Mouse (Mus musculus) ZHBTc4 (cell line): ENCODE measurements at regions not wholly inside any gene's neighbourhood (a gene's known extent, or its start where the extent isn't known, plus 50 kb on each side); places are given as distances from the start of the nearest gene placed in this dataset.

ENCODE experiments used
- DNase-seq: peaks from one replicate; pipeline ENCODE4 v3.0.0-alpha.2; 2011; ENCODE audit warnings: low read depth, low spot score

GRCm38 (mm10) chr8:128223092-128223491 is 135.3 kb upstream of the Nrp1 start:
- no peak for DNase-seq

DNA sequence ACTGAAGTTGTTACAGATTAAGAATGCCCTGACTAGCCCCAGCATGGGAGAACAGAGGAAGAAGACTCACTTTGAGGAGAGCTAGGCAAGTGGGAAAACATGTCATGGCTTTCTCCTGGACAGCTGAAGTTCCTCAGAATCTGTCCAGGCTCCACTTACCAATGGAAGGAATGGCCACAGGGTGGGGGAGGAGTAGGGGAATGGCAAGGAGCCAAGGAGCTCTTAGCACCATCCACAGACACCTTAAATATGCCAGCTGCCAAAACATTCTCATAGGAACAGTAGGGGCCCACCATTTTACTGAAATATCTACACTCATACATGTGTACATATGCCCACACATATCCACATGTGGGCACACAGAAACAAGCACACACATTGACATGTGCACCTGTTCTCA is 134.9 kb upstream of the Nrp1 start:
- DNase-seq = no peak

- no peak for DNase-seq
Measured at GRCm38 (mm10) chr8:128225123-128225522, 133.3 kb upstream of the Nrp1 start.

GRCm38 (mm10) chr8:128235071-128235470 is 123.3 kb upstream of the Nrp1 start:
- DNase-seq = no peak

DNA sequence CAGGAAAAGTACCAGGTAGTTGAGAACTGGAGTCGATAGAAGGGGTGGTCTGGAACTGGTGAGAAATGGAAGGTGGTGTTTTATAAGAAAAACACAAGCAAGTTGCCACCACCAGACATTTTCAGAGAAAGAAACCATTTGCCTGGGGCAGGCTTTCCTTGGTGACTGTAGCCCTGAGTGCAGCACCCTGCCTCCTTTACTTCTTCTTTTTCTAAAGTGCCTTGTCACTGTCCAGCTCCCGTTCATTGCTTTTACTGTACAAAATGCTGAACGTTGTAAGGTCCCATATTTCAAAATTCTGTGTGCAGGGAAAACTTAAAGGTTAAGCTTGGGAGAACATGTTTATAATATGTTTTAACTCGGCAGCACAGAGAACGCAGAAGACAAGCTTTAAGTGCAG is 122.9 kb upstream of the Nrp1 start:
- DNase-seq = no peak

DNA sequence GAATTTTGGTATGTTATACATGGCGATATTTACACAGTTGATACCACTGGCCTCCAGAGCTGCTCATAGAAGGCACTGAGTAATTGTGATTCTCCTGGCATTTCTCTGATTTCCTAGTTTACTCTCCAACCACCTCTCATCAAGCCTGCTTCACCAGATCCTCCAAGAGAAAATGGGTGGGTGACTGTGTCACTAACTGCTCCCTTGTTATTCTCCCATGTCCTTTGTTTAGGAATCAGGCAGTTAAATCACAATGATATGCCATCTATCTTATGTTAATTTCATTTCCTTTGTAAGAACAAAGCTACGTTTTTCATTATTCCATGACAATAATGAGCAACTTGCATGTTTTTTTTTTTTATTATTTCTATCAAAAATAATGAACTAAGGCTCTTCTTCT is 122.3 kb upstream of the Nrp1 start:
- peak; percentile 58 for DNase-seq

GRCm38 (mm10) chr8:128238948-128239347 is 119.5 kb upstream of the Nrp1 start:
- DNase-seq = no peak

DNA sequence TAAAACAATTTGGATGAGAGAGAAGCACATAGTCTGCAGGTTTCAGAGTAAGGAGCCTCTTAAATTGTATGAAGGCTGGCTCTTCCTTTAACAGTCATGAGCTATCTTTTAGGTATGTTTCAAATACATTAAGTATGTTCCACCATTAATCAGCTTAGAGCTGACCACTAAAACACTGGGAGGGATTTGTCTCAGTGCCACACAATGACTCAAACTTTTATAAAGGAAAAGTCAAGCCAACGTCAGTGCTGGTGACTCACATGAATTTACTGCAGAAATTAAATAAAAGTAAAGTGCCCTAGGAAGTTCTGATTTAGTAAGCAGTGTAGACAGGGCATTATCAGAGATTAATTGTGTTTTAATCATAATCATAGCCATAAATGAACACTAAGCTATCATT is 118.6 kb upstream of the Nrp1 start:
- DNase-seq = no peak

GRCm38 (mm10) chr8:128241200-128241599 is 117.2 kb upstream of the Nrp1 start:
- no peak for DNase-seq

DNA sequence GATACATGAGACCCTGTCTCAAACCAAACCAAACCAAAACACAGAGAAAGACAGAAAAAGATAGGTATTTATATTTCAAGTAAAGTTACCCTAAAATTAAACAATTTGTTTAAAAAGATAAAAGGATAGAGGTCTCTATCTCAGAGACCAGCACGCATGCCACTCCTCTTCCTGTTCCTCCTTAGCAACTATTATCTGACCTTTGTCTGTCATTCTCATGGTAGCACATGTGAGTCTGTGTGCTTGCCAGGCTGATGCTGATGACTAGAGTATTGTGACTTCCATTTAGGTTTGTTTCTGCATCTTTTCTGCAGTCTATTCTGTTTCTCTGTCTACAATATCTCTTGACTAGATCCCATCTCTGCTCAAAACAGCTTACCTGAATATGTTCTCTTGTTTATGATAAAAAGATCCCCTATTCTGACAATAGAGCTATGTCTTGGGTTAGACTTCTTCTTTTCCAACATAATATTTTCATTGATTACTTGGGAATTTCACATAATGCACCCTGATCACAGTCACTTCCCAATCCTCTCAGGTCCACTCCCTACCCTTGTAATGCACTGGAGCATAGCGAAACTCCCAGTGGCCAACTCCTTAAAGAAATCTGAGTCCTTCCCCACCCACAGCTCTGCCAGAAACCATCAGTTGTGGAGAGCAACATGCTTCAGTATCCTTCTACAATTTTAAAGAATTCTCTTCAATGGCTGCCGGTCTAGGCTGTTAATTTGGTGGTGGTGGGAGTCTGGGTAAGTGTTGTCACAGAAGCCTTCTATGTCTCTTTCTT is 115.7 kb upstream of the Nrp1 start:
- DNase-seq = no peak

- DNase-seq = no peak
Measured at GRCm38 (mm10) chr8:128251723-128252122, 106.7 kb upstream of the Nrp1 start.

DNA sequence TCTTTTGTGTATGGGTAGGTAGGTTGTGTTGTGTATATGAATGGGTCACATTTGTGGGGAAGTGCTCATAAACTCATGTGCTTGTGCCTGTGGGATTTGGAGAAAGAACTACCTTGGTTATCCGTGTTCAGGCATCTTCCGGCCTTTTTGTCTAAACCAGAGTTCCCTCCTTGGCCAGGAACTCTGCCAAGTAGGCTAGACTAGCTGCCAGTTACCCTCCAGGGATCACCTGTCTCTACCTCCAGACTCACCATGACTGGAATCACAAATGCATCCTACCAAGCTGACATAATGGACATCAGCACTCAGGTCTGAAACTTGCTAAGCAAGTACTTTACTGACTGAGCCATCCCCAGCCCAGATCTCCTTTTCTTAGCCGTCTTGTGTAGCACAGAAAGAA is 97.6 kb upstream of the Nrp1 start:
- no peak for DNase-seq

DNA sequence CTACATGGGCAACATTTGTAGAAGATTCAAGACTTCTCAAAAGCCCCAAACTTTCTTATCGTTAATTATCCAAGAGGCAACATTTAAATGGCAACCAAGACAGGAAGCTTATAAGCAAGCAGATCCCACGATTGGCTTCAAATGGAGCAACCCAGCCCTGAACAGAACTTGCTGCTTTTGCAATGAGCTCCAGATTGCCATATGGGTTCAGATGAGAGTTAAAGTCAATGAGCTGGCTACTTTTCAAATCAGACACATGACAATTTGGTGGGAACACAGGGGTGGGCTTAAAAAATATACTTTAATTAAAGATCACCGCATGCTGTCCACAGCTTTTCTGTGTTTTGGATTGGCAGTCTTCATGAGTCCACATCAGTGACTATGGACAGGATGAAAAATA is 97.0 kb upstream of the Nrp1 start:
- DNase-seq = no peak

- no peak for DNase-seq
Measured at GRCm38 (mm10) chr8:128263251-128263947, 95.0 kb upstream of the Nrp1 start.

GRCm38 (mm10) chr8:128267261-128267660 is 91.1 kb upstream of the Nrp1 start:
- DNase-seq = no peak

DNA sequence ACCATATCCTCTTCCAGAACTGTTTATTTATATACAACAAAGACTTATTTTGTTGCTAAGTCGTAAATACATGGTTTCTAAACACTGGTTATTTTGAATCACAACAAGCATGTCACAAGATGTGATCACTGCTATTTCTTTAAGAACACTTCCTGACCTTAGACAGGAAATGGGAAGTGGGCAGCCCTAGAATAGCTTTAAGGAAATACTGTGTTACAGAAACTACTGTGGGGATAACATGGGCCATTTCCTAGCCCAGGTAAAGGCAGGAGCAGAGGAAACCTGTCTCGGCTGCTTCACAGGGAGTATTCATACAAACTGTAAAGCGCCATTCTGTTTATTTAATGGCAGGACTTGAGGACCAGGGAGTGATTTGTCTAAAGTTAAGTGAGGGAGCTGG is 90.4 kb upstream of the Nrp1 start:
- no peak for DNase-seq

GRCm38 (mm10) chr8:128269546-128269945 is 88.9 kb upstream of the Nrp1 start:
- DNase-seq = no peak

GRCm38 (mm10) chr8:128272866-128273344 is 85.5 kb upstream of the Nrp1 start:
- peak; percentile 37 for DNase-seq

DNA sequence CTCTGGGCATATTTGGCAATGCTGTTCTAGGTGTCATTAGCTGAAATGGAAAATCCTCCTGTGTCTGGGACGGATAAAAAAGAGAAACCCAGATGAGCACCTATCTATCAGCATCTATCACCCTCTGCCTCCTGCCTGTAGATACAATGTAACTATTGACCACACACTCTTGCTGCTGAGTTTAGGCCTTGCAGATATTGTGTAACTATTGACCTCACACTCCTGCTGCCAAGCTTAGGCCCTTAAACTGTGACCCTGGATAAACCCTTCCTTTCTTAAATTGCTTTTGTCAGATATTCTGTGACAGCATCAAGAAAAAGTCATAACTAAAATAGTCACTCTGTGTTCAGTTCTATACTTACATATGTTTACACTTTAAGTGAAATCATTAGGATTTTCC is 81.9 kb upstream of the Nrp1 start:
- no peak for DNase-seq

DNA sequence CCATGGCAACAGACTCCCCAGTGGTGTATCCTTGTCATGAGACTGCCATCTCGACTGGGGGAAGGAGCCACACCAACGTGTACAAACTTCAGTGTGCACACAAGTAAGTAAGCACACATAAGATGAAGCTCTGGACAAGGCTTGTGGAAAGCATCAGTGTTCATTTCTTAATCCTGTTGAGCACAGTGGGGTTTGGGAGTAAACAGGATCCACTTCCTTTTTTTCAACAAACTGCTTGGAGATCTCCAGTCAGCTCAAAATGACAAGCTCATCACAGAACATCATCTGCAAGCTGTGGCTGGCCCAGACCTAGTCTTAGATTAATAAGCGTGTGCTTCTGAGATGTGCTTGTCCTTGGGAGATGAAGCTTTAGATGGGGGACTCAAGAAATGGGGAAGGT is 75.6 kb upstream of the Nrp1 start:
- no peak for DNase-seq

DNA sequence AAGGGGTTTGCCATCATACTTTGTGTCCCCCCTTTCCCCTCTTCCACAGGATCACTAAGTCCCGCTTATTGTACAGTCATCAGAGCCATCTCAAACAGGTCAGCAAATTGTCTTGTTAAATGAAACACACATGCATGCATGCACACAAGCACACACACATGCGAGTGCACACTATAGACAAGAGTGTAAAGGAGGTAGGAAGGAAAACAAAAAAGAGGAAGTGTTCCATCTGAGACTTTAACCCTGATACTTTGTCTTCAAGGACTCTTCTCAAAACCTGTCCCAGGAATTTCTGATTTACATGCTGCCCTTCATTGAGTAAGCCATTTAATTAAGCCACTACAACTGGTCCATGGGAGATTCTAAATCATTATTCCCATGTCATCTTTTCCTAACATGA is 75.0 kb upstream of the Nrp1 start:
- no peak for DNase-seq

DNA sequence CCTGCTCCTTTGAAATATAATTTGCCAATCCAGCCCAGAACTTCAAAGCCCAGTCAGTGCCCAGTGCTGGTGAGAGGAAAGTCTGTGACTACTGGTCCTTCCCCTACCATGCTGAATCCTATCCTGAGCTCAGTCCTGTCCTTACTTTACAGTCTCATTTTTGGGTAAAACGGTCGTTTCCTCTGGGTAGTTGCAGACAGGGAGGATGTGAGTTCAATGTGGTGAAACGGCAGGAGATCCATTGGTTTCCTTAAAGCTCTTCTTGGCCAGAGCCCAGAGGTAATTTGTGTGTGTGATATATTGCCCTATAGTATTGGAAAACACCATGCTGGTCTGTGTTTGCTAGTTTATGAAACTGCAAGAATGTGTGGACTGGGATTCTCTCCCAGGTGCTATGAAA is 73.6 kb upstream of the Nrp1 start:
- DNase-seq = no peak

GRCm38 (mm10) chr8:128290076-128290475 is 68.3 kb upstream of the Nrp1 start:
- no peak for DNase-seq
